Mouse (Mus musculus): ENCODE measurements around the gene Sgcb. TPM values are rescaled to one million over a fixed set of nuclear protein-coding genes. Genes with fewer than 3 reads are reported as not detected.
"Not testable (repeated sequence)": the region's sequence is repeated elsewhere in the genome, so short reads cannot be mapped to it uniquely, and the experiment has no call there.

The Sgcb gene
- polyA plus RNA-seq, 1 experiment = 10.5 TPM

DNA sequence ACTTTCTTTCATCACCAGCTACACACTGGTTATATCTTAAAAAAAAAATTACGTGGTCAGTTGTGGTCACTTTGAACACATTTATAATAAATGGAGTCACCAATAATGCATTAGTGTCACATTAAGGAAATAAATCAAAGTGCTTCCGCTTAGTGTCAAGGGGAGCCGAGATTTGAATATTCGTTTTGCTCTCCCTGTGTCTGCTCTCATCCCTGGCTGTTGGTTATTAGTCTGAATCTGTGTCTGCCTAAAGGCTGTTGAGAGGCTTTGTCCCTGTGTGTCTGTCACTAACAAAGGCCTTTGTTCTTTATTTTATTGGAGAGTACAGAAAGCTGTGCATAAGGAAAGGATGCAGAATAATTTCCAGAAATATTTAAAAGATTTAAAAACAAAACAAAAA lies 61.0 kb downstream of the Sgcb start:
- H3K4me1 ChIP-seq (ENCODE audit: control insufficient read depth, insufficient read depth, low read length) = no peaks in the 10 kb centered on the region
- no peak overlapping the region for H3K4me3 ChIP-seq (replicated peaks; ENCODE audit: extremely low read depth, low read depth, low read length)
- 82% methylated on average over 4 of the region's 4 CpGs for WGBS
- TF ChIP-seq POLR2A (IDR thresholded peaks at IDR 0.05; ENCODE audit: borderline replicate concordance, extremely low read depth, low read depth, low read length) (no peak), CTCF (IDR thresholded peaks at IDR 0.05; ENCODE audit: insufficient read depth, low read length) (no peak)
- DNase-seq = no peak

DNA sequence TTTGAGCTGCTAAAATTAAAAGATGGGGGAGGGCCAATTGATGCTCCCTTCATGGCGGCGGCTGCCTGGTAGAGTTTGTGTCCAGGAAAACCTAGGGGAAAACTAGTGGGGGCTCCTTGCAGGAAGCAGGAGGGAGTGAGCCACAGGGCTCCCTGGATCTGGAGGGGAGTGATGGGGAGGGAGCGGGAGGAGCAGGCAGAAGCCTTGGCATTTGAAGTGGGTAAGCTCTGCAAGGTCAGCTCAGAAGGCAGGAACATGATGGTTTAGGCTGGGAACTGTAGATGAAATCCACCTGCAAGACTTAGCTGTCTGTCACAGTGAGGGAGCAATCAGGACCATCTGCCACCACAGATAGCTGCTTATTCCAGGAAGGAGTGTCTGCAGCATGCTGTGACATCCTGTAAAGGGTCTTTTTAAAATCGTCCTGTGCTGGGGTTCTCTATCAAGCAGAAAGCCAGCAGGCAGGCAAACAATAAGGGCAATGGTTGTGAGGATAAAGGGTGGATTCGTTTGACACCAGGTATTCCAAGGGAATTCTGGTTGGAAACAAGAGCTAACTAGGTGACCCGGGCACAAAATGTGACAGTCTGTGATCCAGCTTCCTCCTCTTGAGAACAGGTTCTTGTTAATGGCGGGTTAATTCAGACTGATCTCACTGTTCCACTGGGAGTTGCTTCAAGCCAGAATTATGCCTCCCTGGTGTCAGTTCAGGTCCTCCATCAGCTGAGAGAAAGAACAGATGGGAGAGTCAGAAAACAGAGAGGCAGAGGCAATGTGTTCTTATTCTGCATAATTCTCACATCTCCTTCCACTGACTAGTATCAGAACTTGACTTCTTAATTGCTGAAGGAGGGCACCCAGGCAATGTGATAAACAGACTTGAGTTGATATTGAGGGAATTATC lies 62.1 kb downstream of the Sgcb start:
- H3K4me1 ChIP-seq (ENCODE audit: control insufficient read depth, insufficient read depth, low read length) = no peaks in the 10 kb centered on the region
- DNase-seq = no peak
- TF ChIP-seq CTCF (IDR thresholded peaks at IDR 0.05; ENCODE audit: insufficient read depth, low read length) (no peak), POLR2A (IDR thresholded peaks at IDR 0.05; ENCODE audit: borderline replicate concordance, extremely low read depth, low read depth, low read length) (no peak)
- H3K4me3 ChIP-seq (replicated peaks; ENCODE audit: extremely low read depth, low read depth, low read length) = no peak overlapping the region
- WGBS = 44% methylated on average over 7 of the region's 7 CpGs

DNA sequence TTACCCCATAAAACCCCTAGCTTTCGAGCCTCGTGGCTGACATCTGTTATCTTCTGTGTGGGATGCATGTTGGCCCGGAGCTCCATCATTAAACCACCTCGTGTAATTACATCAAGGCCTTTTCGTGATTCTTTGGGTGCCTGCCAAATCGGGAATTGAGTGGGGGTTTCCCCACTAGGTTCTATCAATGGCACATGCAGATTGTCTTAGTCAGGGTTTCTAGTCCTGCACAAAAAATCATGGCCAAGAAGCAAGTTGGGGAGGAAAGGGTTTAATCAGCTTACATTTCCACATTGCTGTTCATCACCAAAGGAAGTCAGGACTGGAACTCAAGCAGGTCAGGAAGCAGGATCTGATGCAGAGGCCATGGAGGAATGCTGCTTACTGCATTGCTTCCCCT lies 63.6 kb downstream of the Sgcb start:
- not testable (repeated sequence) for H3K4me3 ChIP-seq (replicated peaks; ENCODE audit: extremely low read depth, low read depth, low read length); H3K4me1 ChIP-seq (ENCODE audit: control insufficient read depth, insufficient read depth, low read length); DNase-seq
- 77% methylated on average over 6 of the region's 6 CpGs for WGBS

Other genes starting within 250 kb of the Sgcb start
- gene Cwh43, start 241.7 kb downstream of the Sgcb start, polyA plus RNA-seq (2012; rRNA removed) = 0.06 and 0.78 TPM in 2 replicates
- 3.4 and 6.4 TPM in 2 replicates for gene Dcun1d4, start 166.8 kb downstream of the Sgcb start, polyA plus RNA-seq (2012; rRNA removed)
- 0.09 TPM in 1 of 2 replicates, not detected in the other for gene Lrrc66, start 15.3 kb downstream of the Sgcb start, polyA plus RNA-seq (2012; rRNA removed)
- 22.3 and 24.2 TPM in 2 replicates for gene Spata18, start 3.6 kb upstream of the Sgcb start, polyA plus RNA-seq (2012; rRNA removed)

Data from lung, adult 2 months (tissue).